Mouse (Mus musculus) myocyte (in vitro differentiated cells): ENCODE results near the gene Sclt1. TPM values are rescaled to one million over a fixed set of nuclear protein-coding genes. Genes with fewer than 3 reads are reported as not detected.
A peak's percentile ranks its signal among the peaks of the same experiment; 100 is the strongest.

Experiments
- H3K27me3 ChIP-seq: one replicate; pipeline ENCODE4 v1.6.1; 2011; ENCODE audit not compliant: control insufficient read depth, insufficient read depth, insufficient read length
- H3K36me3 ChIP-seq: one replicate; pipeline ENCODE4 v1.6.1; 2011; ENCODE audit not compliant: control insufficient read depth, insufficient read depth
- H3K4me2 ChIP-seq: one replicate; pipeline ENCODE4 v1.6.1; 2011; ENCODE audit warnings: low read depth, control low read depth
- H3K4me3 ChIP-seq: one replicate; pipeline ENCODE4 v1.5.1; 2011; ENCODE audit warnings: mild to moderate bottlenecking, control low read depth, moderate library complexity
- H3K79me2 ChIP-seq: one replicate; pipeline ENCODE4 v1.6.1; 2011; ENCODE audit not compliant: control insufficient read depth, insufficient read depth
- H3ac ChIP-seq: one replicate; pipeline ENCODE4 v1.6.1; 2011; ENCODE audit not compliant: control insufficient read depth, insufficient read length
- CEBPB ChIP-seq: IDR thresholded peaks from 2 replicates; pipeline ENCODE4 v1.6.1; 2011; ENCODE audit warnings: mild to moderate bottlenecking, moderate library complexity; ENCODE audit not compliant: poor library complexity, insufficient read depth, severe bottlenecking
- E2F4 ChIP-seq: IDR thresholded peaks from one replicate; pipeline ENCODE4 v1.6.1; 2011; ENCODE audit warnings: mild to moderate bottlenecking, control low read depth, moderate library complexity; ENCODE audit not compliant: insufficient read depth
- MAX ChIP-seq: IDR thresholded peaks from one replicate; pipeline ENCODE4 v1.6.1; 2011; ENCODE audit warnings: low read depth, mild to moderate bottlenecking, control low read depth
- MYOD1 ChIP-seq, 3 experiments: IDR thresholded peaks; one replicate each; pipeline ENCODE4 v1.6.1; 2011; ENCODE audit warnings: control low read depth in 2 of 3, low read depth in 2 of 3, mild to moderate bottlenecking in 2 of 3, moderate library complexity in 1 of 3; ENCODE audit not compliant: insufficient read length in 2 of 3, control insufficient read depth in 1 of 3
- MYOG ChIP-seq, 3 experiments: IDR thresholded peaks; one replicate each; pipeline ENCODE4 v1.6.1; 2011; ENCODE audit warnings: control low read depth in 2 of 3, low read depth in 2 of 3, mild to moderate bottlenecking in 2 of 3; ENCODE audit not compliant: insufficient read length in 2 of 3, control insufficient read depth in 1 of 3, insufficient read depth in 1 of 3
- POLR2A ChIP-seq: IDR thresholded peaks from one replicate; pipeline ENCODE4 v1.6.1; 2011; ENCODE audit warnings: low read depth, mild to moderate bottlenecking, control low read depth, moderate library complexity; ENCODE audit not compliant: insufficient read length
- POLR2AphosphoS2 ChIP-seq: IDR thresholded peaks from one replicate; pipeline ENCODE4 v1.6.1; 2011; ENCODE audit warnings: low read depth, control low read depth; ENCODE audit not compliant: insufficient read length
- REST ChIP-seq: IDR thresholded peaks from one replicate; pipeline ENCODE4 v1.6.1; 2011; ENCODE audit warnings: mild to moderate bottlenecking, control low read depth, moderate library complexity; ENCODE audit not compliant: insufficient read depth, insufficient read length
- SRF ChIP-seq: IDR thresholded peaks from one replicate; pipeline ENCODE4 v1.6.1; 2011; ENCODE audit warnings: low read depth; ENCODE audit not compliant: control insufficient read depth, insufficient read length
- TCF12 ChIP-seq: IDR thresholded peaks from one replicate; pipeline ENCODE4 v1.6.1; 2011; ENCODE audit warnings: mild to moderate bottlenecking, control low read depth; ENCODE audit not compliant: poor library complexity, insufficient read depth, severe bottlenecking
- TCF3 ChIP-seq: IDR thresholded peaks from one replicate; pipeline ENCODE4 v1.6.1; 2011; ENCODE audit warnings: low read depth, control low read depth; ENCODE audit not compliant: insufficient read length
- USF1 ChIP-seq: IDR thresholded peaks from one replicate; pipeline ENCODE4 v1.6.1; 2011; ENCODE audit warnings: low read depth, mild to moderate bottlenecking, control low read depth, moderate library complexity
- polyA plus RNA-seq: library from polyadenylated mRNA; unstranded; fragments of >200 nt; fragmentation: generic; extraction: Trizol; gene quantifications from one replicate; pipeline ENCODE4 v1.2.1, GENCODE M21; 2012; ENCODE audit warnings: missing spikeins

Sclt1 gene
- polyA plus RNA-seq, 1 experiment, result 1.6 TPM

GRCm38 (mm10) chr3:41585548-41585947, 156.8 kb downstream of the Sclt1 start:
- Histone ChIP-seq H3K4me3 (no peak overlapping the region), H3ac (no peak overlapping the region), H3K27me3 (no peaks in the 10 kb centered on the region), H3K79me2 (peaks cover 68% of the 10 kb centered on the region), H3K36me3 (no peaks in the 10 kb centered on the region), H3K4me2 (no peak overlapping the region)
- TF ChIP-seq E2F4 (no peak), MYOD1 (IDR thresholded peaks at IDR 0.05; ENCODE audit: control insufficient read depth in 1 of 3, insufficient read length in 2 of 3, low read depth in 2 of 3) (no peak), REST (no peak), TCF12 (no peak), USF1 (no peak), POLR2A (no peak), TCF3 (no peak), MYOG (IDR thresholded peaks at IDR 0.05; ENCODE audit: control insufficient read depth in 1 of 3, insufficient read depth in 1 of 3, insufficient read length in 2 of 3, low read depth in 2 of 3) (no peak), MAX (no peak), POLR2AphosphoS2 (no peak), CEBPB (no peak), SRF (no peak)

- peaks cover 83% of the 10 kb centered on the region for H3K79me2 ChIP-seq
- H3ac ChIP-seq, result no peak overlapping the region
- TF ChIP-seq MYOG (IDR thresholded peaks at IDR 0.05; ENCODE audit: control insufficient read depth in 1 of 3, insufficient read depth in 1 of 3, insufficient read length in 2 of 3, low read depth in 2 of 3), result peak in 1 of 3 experiments; percentile 39
- peak in 1 of 3 experiments; percentile 51 for TF ChIP-seq MYOD1 (IDR thresholded peaks at IDR 0.05; ENCODE audit: control insufficient read depth in 1 of 3, insufficient read length in 2 of 3, low read depth in 2 of 3)
- TF ChIP-seq USF1, result no peak
- H3K36me3 ChIP-seq, result no peaks in the 10 kb centered on the region
- H3K4me3 ChIP-seq, result no peak overlapping the region
- H3K27me3 ChIP-seq, result no peaks in the 10 kb centered on the region
- H3K4me2 ChIP-seq, result no peak overlapping the region
Observed at GRCm38 (mm10) chr3:41583621-41584020, 158.7 kb downstream of the Sclt1 start.

GRCm38 (mm10) chr3:41583092-41583491, 159.2 kb downstream of the Sclt1 start:
- Histone ChIP-seq H3K4me2 (no peak overlapping the region), H3K27me3 (no peaks in the 10 kb centered on the region), H3K4me3 (no peak overlapping the region), H3K79me2 (peaks cover 83% of the 10 kb centered on the region), H3ac (no peak overlapping the region), H3K36me3 (no peaks in the 10 kb centered on the region)
- no peak for TF ChIP-seq REST
- no peak for TF ChIP-seq MAX
- no peak for TF ChIP-seq MYOG (IDR thresholded peaks at IDR 0.05; ENCODE audit: control insufficient read depth in 1 of 3, insufficient read depth in 1 of 3, insufficient read length in 2 of 3, low read depth in 2 of 3)
- TF ChIP-seq USF1, result no peak
- TF ChIP-seq SRF, result no peak
- no peak for TF ChIP-seq MYOD1 (IDR thresholded peaks at IDR 0.05; ENCODE audit: control insufficient read depth in 1 of 3, insufficient read length in 2 of 3, low read depth in 2 of 3)

DNA sequence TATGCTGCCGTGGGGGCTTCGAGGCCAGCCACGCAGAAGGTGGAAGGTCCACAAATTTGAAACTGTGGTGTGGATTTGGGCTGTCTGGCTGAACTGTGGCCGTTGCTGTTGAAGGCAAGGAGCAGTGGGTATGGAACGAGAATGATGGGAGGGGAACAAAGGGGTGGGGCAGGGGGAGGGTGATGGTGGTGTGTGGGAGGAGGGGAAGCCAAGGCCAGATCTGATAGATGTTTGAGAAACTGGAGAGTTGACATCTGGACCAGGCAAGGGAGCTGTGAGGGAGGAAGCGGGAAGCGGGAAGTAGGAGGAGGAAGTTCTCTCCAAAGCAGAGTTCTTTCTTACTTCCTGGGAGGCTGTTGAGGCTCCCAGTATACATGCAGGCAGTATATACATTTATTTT, 160.1 kb downstream of the Sclt1 start:
- H3K4me3 ChIP-seq, result no peak overlapping the region
- no peaks in the 10 kb centered on the region for H3K27me3 ChIP-seq
- no peaks in the 10 kb centered on the region for H3K36me3 ChIP-seq
- no peak overlapping the region for H3K4me2 ChIP-seq
- H3K79me2 ChIP-seq, result peaks cover 83% of the 10 kb centered on the region
- H3ac ChIP-seq, result no peak overlapping the region
- TF ChIP-seq MYOD1 (IDR thresholded peaks at IDR 0.05; ENCODE audit: control insufficient read depth in 1 of 3, insufficient read length in 2 of 3, low read depth in 2 of 3), result no peak

GRCm38 (mm10) chr3:41581436-41581835, 160.9 kb downstream of the Sclt1 start:
- H3K27me3 ChIP-seq, result no peaks in the 10 kb centered on the region

More at GRCm38 (mm10) chr3:41581436-41581835, 160.9 kb downstream of the Sclt1 start:
- no peak overlapping the region for H3K4me3 ChIP-seq
- peaks cover 83% of the 10 kb centered on the region for H3K79me2 ChIP-seq
- no peak overlapping the region for H3K4me2 ChIP-seq
- TF ChIP-seq SRF (no peak), POLR2AphosphoS2 (no peak), USF1 (no peak)
- no peaks in the 10 kb centered on the region for H3K36me3 ChIP-seq
- no peak overlapping the region for H3ac ChIP-seq
